Mouse (Mus musculus): Measurements from ENCODE around the gene Fes. TPM values are rescaled to one million over a fixed set of nuclear protein-coding genes. Genes with fewer than 3 reads are reported as not detected.

Gene Fes
- polyA plus RNA-seq, 1 experiment from 2014 or later = 9.5 TPM

GRCm38 (mm10) chr7:80330278-80330677 is 57.5 kb downstream of the Fes start:
- no peak overlapping the region for H3K9ac ChIP-seq (replicated peaks; ENCODE audit: low read depth, low read length)
- peaks cover 89% of the 10 kb centered on the region for H3K36me3 ChIP-seq (ENCODE audit: control insufficient read depth, insufficient read depth, low read length)
- 86% methylated on average over 8 of the region's 8 CpGs for WGBS
- H3K9me3 ChIP-seq (ENCODE audit: control insufficient read depth, low read depth, low read length) = no peaks in the 10 kb centered on the region
- no peak overlapping the region for H3K4me3 ChIP-seq (ENCODE audit: low read depth, low read length)
- H3K27ac ChIP-seq (ENCODE audit: low read length) = no peak overlapping the region
- H3K27me3 ChIP-seq (ENCODE audit: control insufficient read depth, insufficient read depth, low read length) = no peaks in the 10 kb centered on the region
- no peak overlapping the region for H3K4me2 ChIP-seq (replicated peaks; ENCODE audit: low read depth, low read length)
- ATAC-seq (ENCODE audit: insufficient number of reproducible peaks, insufficient read depth, low FRiP score, low read depth) = no peak
- peaks cover under 1% of the 10 kb centered on the region; the same call in 1 of the 2 replicates for H3K4me1 ChIP-seq (ENCODE audit: control insufficient read depth, insufficient read depth, low read length)

Other genes with a start within 250 kb of the Fes start
- gene Sema4b, start 201.1 kb downstream of the Fes start, polyA plus RNA-seq (2014; fragmentation: Nextera tagmentation; extraction: Ambion mirVana) = 21.7 and 23.4 TPM in 2 replicates
- gene Cib1, start 155.1 kb downstream of the Fes start, polyA plus RNA-seq (2014; fragmentation: Nextera tagmentation; extraction: Ambion mirVana) = 108 and 112 TPM in 2 replicates
- gene Gdpgp1, start 155.1 kb downstream of the Fes start, polyA plus RNA-seq (2014; fragmentation: Nextera tagmentation; extraction: Ambion mirVana) = 5.0 and 5.6 TPM in 2 replicates
- gene Ttll13, start 141.6 kb downstream of the Fes start, polyA plus RNA-seq (2014; fragmentation: Nextera tagmentation; extraction: Ambion mirVana) = 1.0 and 1.8 TPM in 2 replicates
- gene Ngrn, start 126.7 kb downstream of the Fes start, polyA plus RNA-seq (2014; fragmentation: Nextera tagmentation; extraction: Ambion mirVana) = 51.7 and 52.2 TPM in 2 replicates
- gene Vps33b, start 118.3 kb downstream of the Fes start, polyA plus RNA-seq (2014; fragmentation: Nextera tagmentation; extraction: Ambion mirVana) = 14.3 and 15.6 TPM in 2 replicates
- gene Prc1, start 93.5 kb downstream of the Fes start, polyA plus RNA-seq (2014; fragmentation: Nextera tagmentation; extraction: Ambion mirVana) = 159 and 167 TPM in 2 replicates
- gene Rccd1, start 63.5 kb downstream of the Fes start, polyA plus RNA-seq (2014; fragmentation: Nextera tagmentation; extraction: Ambion mirVana) = 15.1 and 19.2 TPM in 2 replicates
- 28.6 and 29.4 TPM in 2 replicates for gene Unc45a, start 46.9 kb downstream of the Fes start, polyA plus RNA-seq (2014; fragmentation: Nextera tagmentation; extraction: Ambion mirVana)
- gene Hddc3, start 44.8 kb downstream of the Fes start, polyA plus RNA-seq (2014; fragmentation: Nextera tagmentation; extraction: Ambion mirVana) = 24.3 and 26.5 TPM in 2 replicates
- 18.3 and 19.8 TPM in 2 replicates for gene Man2a2, start 16.6 kb downstream of the Fes start, polyA plus RNA-seq (2014; fragmentation: Nextera tagmentation; extraction: Ambion mirVana)
- gene Furin, start 17.5 kb upstream of the Fes start, polyA plus RNA-seq (2014; fragmentation: Nextera tagmentation; extraction: Ambion mirVana) = 10.8 and 12.4 TPM in 2 replicates
- 24.0 and 26.2 TPM in 2 replicates for gene Blm, start 147.2 kb upstream of the Fes start, polyA plus RNA-seq (2014; fragmentation: Nextera tagmentation; extraction: Ambion mirVana)

All from stomach, embryonic 14.5 days (tissue).